Mouse (Mus musculus): Measurements from ENCODE around the gene Mapk11. TPM values are rescaled to one million over a fixed set of nuclear protein-coding genes. Genes with fewer than 3 reads are reported as not detected.
A peak's percentile ranks its signal among the peaks of the same experiment; 100 is the strongest.

Gene Mapk11
- polyA plus RNA-seq, 1 experiment: 3.2 TPM

DNA sequence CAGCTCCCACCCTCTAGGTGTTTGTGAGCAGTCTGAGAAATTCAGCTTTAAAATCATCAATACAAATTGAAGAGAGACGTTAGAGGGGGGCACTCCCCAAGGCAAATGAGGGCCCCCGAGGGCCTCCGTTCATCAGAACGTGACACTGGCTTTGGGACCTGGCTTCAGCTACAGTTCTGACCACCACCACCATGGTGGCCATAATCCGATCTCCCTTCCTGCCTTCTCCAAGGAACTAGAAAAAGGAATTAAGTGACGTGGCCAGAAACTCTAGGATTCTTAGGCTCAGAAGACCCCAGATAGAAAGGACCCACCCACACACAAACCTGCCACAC, 30.2 kb upstream of the Mapk11 start:
- TF ChIP-seq POLR2A (IDR thresholded peaks at IDR 0.05; ENCODE audit: low read depth, low read length) (no peak), CTCF (IDR thresholded peaks at IDR 0.05; ENCODE audit: extremely low read depth, insufficient read length, insufficient replicate concordance, low read depth, low read length) (no peak)
- peak overlapping the region; percentile 89 for H3K4me3 ChIP-seq (ENCODE audit: low read depth, low read length)
- no peaks in the 10 kb centered on the region for H3K36me3 ChIP-seq (ENCODE audit: control insufficient read depth, insufficient read depth, low read length)
- 16% methylated on average over 6 of the region's 6 CpGs for whole genome bisulfite sequencing
- H3K27ac ChIP-seq (ENCODE audit: insufficient read depth, low read depth, low read length): peak overlapping the region; percentile 100
- no peaks in the 10 kb centered on the region for H3K27me3 ChIP-seq (ENCODE audit: control insufficient read depth, insufficient read depth, low read length)
- peaks cover 46% of the 10 kb centered on the region for H3K4me1 ChIP-seq (ENCODE audit: control insufficient read depth, insufficient read depth, insufficient read length, low read length)

DNA sequence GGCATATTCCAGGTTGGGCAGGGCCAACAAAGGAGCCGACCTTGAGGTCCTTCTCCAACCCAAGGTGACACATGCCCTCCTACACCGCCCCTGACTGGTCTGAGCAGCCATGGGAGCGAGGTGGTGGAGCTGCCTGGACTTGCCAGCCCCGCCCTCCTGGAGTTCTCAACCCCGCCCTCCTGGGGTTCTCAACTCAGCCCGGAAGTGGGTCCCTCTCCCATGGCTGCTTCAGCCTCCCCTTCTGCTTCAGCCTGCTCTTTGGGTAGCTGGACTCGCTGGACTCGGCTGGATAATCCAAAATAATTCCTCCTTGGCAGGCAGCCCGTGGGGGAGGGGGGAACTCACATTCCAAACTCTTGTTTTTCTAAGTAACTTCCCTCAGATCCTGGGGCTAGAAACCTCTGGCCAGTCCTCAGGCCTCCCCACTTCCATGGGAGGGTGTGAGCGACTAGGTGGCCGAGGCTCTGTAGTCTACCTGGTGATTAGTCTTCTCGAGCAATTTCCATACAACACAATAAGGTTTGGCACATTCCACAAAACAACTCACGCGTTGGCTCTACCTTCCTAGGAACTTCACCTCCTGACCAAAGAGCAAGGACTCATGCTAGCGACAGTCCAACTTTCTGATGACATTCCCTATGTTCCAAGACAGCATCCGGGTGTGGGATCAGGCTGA, 29.7 kb upstream of the Mapk11 start:
- H3K4me3 ChIP-seq (ENCODE audit: low read depth, low read length): peak overlapping the region; percentile 89
- no peaks in the 10 kb centered on the region for H3K27me3 ChIP-seq (ENCODE audit: control insufficient read depth, insufficient read depth, low read length)
- no peaks in the 10 kb centered on the region for H3K36me3 ChIP-seq (ENCODE audit: control insufficient read depth, insufficient read depth, low read length)
- WGBS: 6% methylated on average over 16 of the region's 16 CpGs
- peak; percentile 62; the same call in 1 of the 2 replicates for TF ChIP-seq POLR2A (IDR thresholded peaks at IDR 0.05; ENCODE audit: low read depth, low read length)
- no peak for TF ChIP-seq CTCF (IDR thresholded peaks at IDR 0.05; ENCODE audit: extremely low read depth, insufficient read length, insufficient replicate concordance, low read depth, low read length)
- peaks cover 51% of the 10 kb centered on the region for H3K4me1 ChIP-seq (ENCODE audit: control insufficient read depth, insufficient read depth, insufficient read length, low read length)
- H3K27ac ChIP-seq (ENCODE audit: insufficient read depth, low read depth, low read length): peak overlapping the region; percentile 100

DNA sequence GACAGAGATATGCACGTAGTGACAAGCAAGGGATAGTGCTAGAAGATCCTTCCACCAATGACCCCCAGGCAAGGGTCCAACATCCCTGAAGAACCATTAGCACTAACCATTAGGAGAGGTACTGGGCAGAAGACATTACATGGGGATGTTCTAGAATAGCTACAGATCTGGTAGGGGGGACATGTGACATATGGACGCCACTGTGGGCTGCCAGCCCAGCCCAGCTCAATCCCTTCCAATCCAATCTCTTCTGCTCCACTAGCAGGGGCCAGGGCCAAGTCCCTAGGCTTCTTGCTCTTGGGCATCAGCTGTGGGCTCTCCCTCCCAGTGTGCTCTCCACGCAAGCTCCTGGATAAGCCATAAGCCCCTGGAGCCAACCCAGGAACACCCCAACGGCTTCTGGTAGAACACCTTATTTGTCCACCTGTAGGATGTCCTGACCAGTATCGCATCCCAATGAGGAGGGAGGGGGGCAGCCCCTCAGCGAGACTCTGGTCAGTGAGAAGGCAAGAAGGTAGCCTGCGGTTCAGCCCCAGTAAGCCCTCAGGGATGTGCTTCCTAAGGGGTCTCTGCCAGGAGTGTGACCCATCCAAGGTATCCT, 28.9 kb upstream of the Mapk11 start:
- peak overlapping the region; percentile 89 for H3K4me3 ChIP-seq (ENCODE audit: low read depth, low read length)
- H3K36me3 ChIP-seq (ENCODE audit: control insufficient read depth, insufficient read depth, low read length): no peaks in the 10 kb centered on the region
- 38% methylated on average over 7 of the region's 7 CpGs for WGBS
- H3K4me1 ChIP-seq (ENCODE audit: control insufficient read depth, insufficient read depth, insufficient read length, low read length): peaks cover 55% of the 10 kb centered on the region
- H3K27ac ChIP-seq (ENCODE audit: insufficient read depth, low read depth, low read length): peak overlapping the region; percentile 100
- no peaks in the 10 kb centered on the region for H3K27me3 ChIP-seq (ENCODE audit: control insufficient read depth, insufficient read depth, low read length)
- TF ChIP-seq CTCF (IDR thresholded peaks at IDR 0.05; ENCODE audit: extremely low read depth, insufficient read length, insufficient replicate concordance, low read depth, low read length) (no peak), POLR2A (IDR thresholded peaks at IDR 0.05; ENCODE audit: low read depth, low read length) (no peak)

GRCm38 (mm10) chr15:89177576-89178259, 28.3 kb upstream of the Mapk11 start:
- 27% methylated on average over 4 of the region's 4 CpGs for WGBS
- H3K27ac ChIP-seq (ENCODE audit: insufficient read depth, low read depth, low read length): peak overlapping the region; percentile 100
- H3K4me1 ChIP-seq (ENCODE audit: control insufficient read depth, insufficient read depth, insufficient read length, low read length): peaks cover 50% of the 10 kb centered on the region
- TF ChIP-seq CTCF (IDR thresholded peaks at IDR 0.05; ENCODE audit: extremely low read depth, insufficient read length, insufficient replicate concordance, low read depth, low read length) (no peak), POLR2A (IDR thresholded peaks at IDR 0.05; ENCODE audit: low read depth, low read length) (no peak)
- H3K36me3 ChIP-seq (ENCODE audit: control insufficient read depth, insufficient read depth, low read length): no peaks in the 10 kb centered on the region
- H3K27me3 ChIP-seq (ENCODE audit: control insufficient read depth, insufficient read depth, low read length): no peaks in the 10 kb centered on the region
- peak overlapping the region; percentile 89 for H3K4me3 ChIP-seq (ENCODE audit: low read depth, low read length)

DNA sequence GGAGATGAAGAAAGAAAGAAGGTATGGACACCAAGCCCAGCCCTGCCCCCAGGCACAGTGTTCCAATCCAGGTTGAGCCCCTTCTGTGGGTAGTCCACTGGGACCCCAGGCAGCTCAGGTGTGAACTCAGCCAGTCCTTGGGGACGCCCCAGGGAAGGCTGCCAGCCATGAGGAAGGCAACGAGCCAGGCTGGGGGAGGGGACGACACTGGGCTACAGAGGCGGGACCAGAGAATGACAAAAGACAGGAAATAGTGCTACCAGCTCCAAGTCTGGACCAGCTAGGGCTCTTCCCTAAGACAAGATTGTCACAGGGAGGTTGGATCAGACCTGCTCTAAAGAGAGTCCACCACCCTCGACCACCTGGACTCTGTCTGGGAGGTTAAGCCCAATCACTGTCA, 27.7 kb upstream of the Mapk11 start:
- peaks cover 52% of the 10 kb centered on the region for H3K4me1 ChIP-seq (ENCODE audit: control insufficient read depth, insufficient read depth, insufficient read length, low read length)
- H3K27ac ChIP-seq (ENCODE audit: insufficient read depth, low read depth, low read length): peak overlapping the region; percentile 98
- no peaks in the 10 kb centered on the region for H3K36me3 ChIP-seq (ENCODE audit: control insufficient read depth, insufficient read depth, low read length)
- H3K4me3 ChIP-seq (ENCODE audit: low read depth, low read length): peak overlapping the region; percentile 15
- WGBS: 3% methylated on average over 5 of the region's 5 CpGs
- no peak for TF ChIP-seq CTCF (IDR thresholded peaks at IDR 0.05; ENCODE audit: extremely low read depth, insufficient read length, insufficient replicate concordance, low read depth, low read length)
- no peak for TF ChIP-seq POLR2A (IDR thresholded peaks at IDR 0.05; ENCODE audit: low read depth, low read length)
- no peaks in the 10 kb centered on the region for H3K27me3 ChIP-seq (ENCODE audit: control insufficient read depth, insufficient read depth, low read length)

GRCm38 (mm10) chr15:89175411-89176155, 26.2 kb upstream of the Mapk11 start:
- WGBS: 58% methylated on average over 13 of the region's 13 CpGs

More at GRCm38 (mm10) chr15:89175411-89176155, 26.2 kb upstream of the Mapk11 start:
- no peaks in the 10 kb centered on the region for H3K36me3 ChIP-seq (ENCODE audit: control insufficient read depth, insufficient read depth, low read length)
- H3K27ac ChIP-seq (ENCODE audit: insufficient read depth, low read depth, low read length): peak overlapping the region; percentile 17; the same call in 1 of the 2 replicates
- H3K4me3 ChIP-seq (ENCODE audit: low read depth, low read length): no peak overlapping the region
- H3K4me1 ChIP-seq (ENCODE audit: control insufficient read depth, insufficient read depth, insufficient read length, low read length): peaks cover 49% of the 10 kb centered on the region
- no peaks in the 10 kb centered on the region for H3K27me3 ChIP-seq (ENCODE audit: control insufficient read depth, insufficient read depth, low read length)
- TF ChIP-seq POLR2A (IDR thresholded peaks at IDR 0.05; ENCODE audit: low read depth, low read length) (no peak), CTCF (IDR thresholded peaks at IDR 0.05; ENCODE audit: extremely low read depth, insufficient read length, insufficient replicate concordance, low read depth, low read length) (no peak)

Measured in small intestine, adult 2 months (tissue).